In the genomic region with DNA sequence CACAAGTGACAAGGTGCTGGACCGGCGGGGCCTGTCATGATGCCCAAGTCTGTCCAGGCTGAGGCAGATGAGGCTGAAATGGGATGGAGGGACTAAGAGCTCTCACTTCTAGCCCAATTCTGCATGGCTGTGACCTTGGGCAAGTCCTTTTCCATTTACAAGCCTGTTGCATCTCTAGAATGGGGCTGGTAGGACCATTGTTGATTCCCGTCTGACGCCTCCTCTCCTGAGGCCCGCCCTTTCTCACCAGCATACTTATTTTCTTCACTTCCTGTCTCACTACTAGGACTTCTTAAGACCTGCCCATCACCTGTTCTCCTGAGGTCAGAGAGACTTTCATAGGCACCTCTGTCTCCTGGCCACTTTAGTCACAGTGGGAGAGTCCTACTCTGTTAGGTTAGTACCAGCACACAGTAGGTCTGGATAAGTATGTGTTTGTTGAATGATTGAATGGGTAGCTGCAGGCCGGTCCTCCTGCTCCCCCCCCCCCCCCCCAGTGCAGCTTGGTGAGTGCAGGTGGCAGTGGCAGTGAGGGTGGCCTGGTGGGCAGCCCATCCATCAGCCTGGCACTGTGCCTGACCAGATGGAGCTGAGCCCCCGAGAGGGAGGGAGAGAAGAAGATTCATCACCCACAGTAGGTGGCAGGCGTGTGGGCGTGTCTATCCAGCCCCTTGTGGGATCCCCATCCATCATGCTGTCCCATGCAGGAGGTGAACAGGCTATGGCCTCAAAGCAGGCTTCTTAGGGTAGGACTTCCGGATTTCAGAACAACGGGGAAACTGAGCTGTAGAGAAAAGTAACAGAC, we compare ENCODE assay signal across 23 mouse cellular contexts. TPM values are rescaled to one million over a fixed set of nuclear protein-coding genes. Genes with fewer than 3 reads are reported as not detected.
DNase-seq lines count a peak whose midpoint lies in the region; ATAC-seq lines count a peak whose summit lies in the region.
"Had no signal": no experiment of that assay in that cellular context is flagged by ENCODE, and none has a peak within 500 bp of the region (broad histone marks: within the 10 kb centered on the region; RNA-seq: fewer than 3 reads in every experiment).

No protein-coding gene starts in this region.

- H3K9ac ChIP-seq in neural tube, embryonic 15.5 days (replicated peaks) = no peak overlapping the region
- no peak overlapping the region for H3K9ac ChIP-seq in hindbrain, embryonic 16.5 days (ENCODE audit: low read depth, low read length)

- no peak for ATAC-seq in neural tube, embryonic 15.5 days (ENCODE audit: low FRiP score)
- 0 out of 2 replicates have a peak, but pooled peaks have one; percentile 14 for ATAC-seq in hindbrain, embryonic 16.5 days

- DNase-seq in cerebellum, postnatal 10 days = peak; percentile 47 to 67
- no peak for DNase-seq in cerebellum, postnatal 14 days
- DNase-seq in neural tube, embryonic 10.5 days (ENCODE audit: extremely low spot score, low spot score) = peak; percentile 67
- no peak for DNase-seq in layer of hippocampus, postnatal 14 days (ENCODE audit: low spot score in 2 of 2)
- no peak for DNase-seq in lung, postnatal 4 days
- DNase-seq in cerebellum, adult 11-12 months = no peak
- DNase-seq: adrenal gland, postnatal 36 days; cerebellum, adult 2 months; heart, postnatal 10 days; kidney, adult 11 months; kidney, postnatal 10 days; lung, adult 2 months; lung, postnatal 36 days; thymus, postnatal 14 days had no signal

- WGBS in neural tube, embryonic 15.5 days = 32% methylated on average over 11 of the region's 11 CpGs
- 56% methylated on average over 11 of the region's 11 CpGs for whole genome bisulfite sequencing in hindbrain, embryonic 16.5 days

- H3K4me1 ChIP-seq in neural tube, embryonic 15.5 days = peaks cover 34% of the 10 kb centered on the region
- peaks cover 8% of the 10 kb centered on the region; the same call in 1 of the 2 replicates for H3K4me1 ChIP-seq in hindbrain, embryonic 16.5 days (ENCODE audit: control insufficient read depth, insufficient read depth, low read depth, low read length)

- no peaks in the 10 kb centered on the region for H3K9me3 ChIP-seq in neural tube, embryonic 15.5 days (replicated peaks)
- no peaks in the 10 kb centered on the region for H3K9me3 ChIP-seq in hindbrain, embryonic 16.5 days (ENCODE audit: control insufficient read depth, low read length)

- H3K4me2 ChIP-seq in neural tube, embryonic 15.5 days = no peak overlapping the region
- no peak overlapping the region for H3K4me2 ChIP-seq in hindbrain, embryonic 16.5 days (ENCODE audit: low read length)
- H3K4me2 ChIP-seq: heart, embryonic 11.5 days; liver, embryonic 11.5 days had no signal

- no peak overlapping the region for H3K4me3 ChIP-seq in neural tube, embryonic 15.5 days (replicated peaks)
- no peak overlapping the region for H3K4me3 ChIP-seq in hindbrain, embryonic 16.5 days (ENCODE audit: low read length)
- H3K4me3 ChIP-seq: layer of hippocampus, adult 2 months; midbrain, embryonic 10.5 days had no signal

- no peaks in the 10 kb centered on the region for H3K27me3 ChIP-seq in neural tube, embryonic 15.5 days (replicated peaks)
- no peaks in the 10 kb centered on the region; the same call in 1 of the 2 replicates for H3K27me3 ChIP-seq in hindbrain, embryonic 16.5 days (replicated peaks; ENCODE audit: control insufficient read depth, insufficient read depth, low read length)

- H3K27ac ChIP-seq in neural tube, embryonic 15.5 days (replicated peaks) = no peak overlapping the region
- H3K27ac ChIP-seq in hindbrain, embryonic 16.5 days (ENCODE audit: low read depth, low read length) = no peak overlapping the region
- H3K27ac ChIP-seq: layer of hippocampus, adult 2 months; midbrain, embryonic 10.5 days had no signal

- no peaks in the 10 kb centered on the region for H3K36me3 ChIP-seq in neural tube, embryonic 15.5 days
- no peaks in the 10 kb centered on the region for H3K36me3 ChIP-seq in hindbrain, embryonic 16.5 days (ENCODE audit: control insufficient read depth, insufficient read depth, low read length)
- H3K36me3 ChIP-seq: G1E; midbrain, embryonic 10.5 days had no signal

RNA-seq across cellular contexts. Expression of gene Cabp7, which starts 10.6 kb away (rescaled TPM):
- 2.9 and 4.2 TPM in 2 replicates for polyA plus RNA-seq in neural tube, embryonic 15.5 days (2015; fragmentation: Nextera tagmentation; extraction: Ambion mirVana)
- polyA plus RNA-seq in hindbrain, embryonic 16.5 days (2015; fragmentation: Nextera tagmentation; extraction: Ambion mirVana) = 1.5 and 2.0 TPM in 2 replicates
- total RNA-seq in layer of hippocampus, postnatal 14 days (2021) = 100 to 1,000 TPM; 138 to 156 TPM
- total RNA-seq: G1E; granulocyte monocyte progenitor cell, adult 5-6 weeks; heart, postnatal 10 days; monocyte, adult 5-6 weeks had no signal
- polyA plus RNA-seq: G1E had no signal

RNA-seq across cellular contexts. Expression of gene Zmat5, which starts 52.7 kb away (rescaled TPM):
- polyA plus RNA-seq in neural tube, embryonic 15.5 days (2015; fragmentation: Nextera tagmentation; extraction: Ambion mirVana) = 60.9 and 65.3 TPM in 2 replicates
- polyA plus RNA-seq in hindbrain, embryonic 16.5 days (2015; fragmentation: Nextera tagmentation; extraction: Ambion mirVana) = 63.5 and 64.1 TPM in 2 replicates
- 10 to 100 TPM; 30.2 to 36.7 TPM for total RNA-seq in layer of hippocampus, postnatal 14 days (2021)

RNA-seq across cellular contexts. Expression of gene Uqcr10, which starts 53.0 kb away (rescaled TPM):
- polyA plus RNA-seq in neural tube, embryonic 15.5 days (2015; fragmentation: Nextera tagmentation; extraction: Ambion mirVana) = 722 and 793 TPM in 2 replicates
- 662 and 774 TPM in 2 replicates for polyA plus RNA-seq in hindbrain, embryonic 16.5 days (2015; fragmentation: Nextera tagmentation; extraction: Ambion mirVana)
- 100 to 1,000 TPM; 480 to 497 TPM for total RNA-seq in layer of hippocampus, postnatal 14 days (2021)

Comparison
In these comparisons a context has a peak if more than half of its experiments do, and no peak if none do; other contexts are left out.
1. DNase-seq: peak in cerebellum, postnatal 10 days (2 of 2) and neural tube, embryonic 10.5 days (single experiment); none in cerebellum, postnatal 14 days (0 of 2), layer of hippocampus, postnatal 14 days (0 of 2), lung, postnatal 4 days (0 of 2) and cerebellum, adult 11-12 months (single experiment).